Mouse (Mus musculus) neural tube, embryonic 12.5 days (tissue): Measurements from ENCODE around the gene Celf2. TPM values are rescaled to one million over a fixed set of nuclear protein-coding genes. Genes with fewer than 3 reads are reported as not detected.
A peak's percentile ranks its signal among the peaks of the same experiment; 100 is the strongest.

Experiments used
- ATAC-seq: fragments of 200-750 bp; cut with Nextera tagmentation; 2 replicates; pipeline ENCODE4 v1.8.0; 2017; ENCODE audit warnings: low read depth, mild to moderate bottlenecking, moderate TSS enrichment, moderate library complexity; ENCODE audit not compliant: low FRiP score
- H3K27ac ChIP-seq: fragments of 300-500 bp; sonication (generic); 2 replicates; pipeline ENCODE4 v1.5.1; 2016
- H3K27me3 ChIP-seq: fragments of 300-500 bp; sonication (generic); replicated peaks from 2 replicates; pipeline ENCODE4 v1.6.1; 2016; ENCODE audit warnings: mild to moderate bottlenecking
- H3K36me3 ChIP-seq: fragments of 300-500 bp; sonication (generic); 2 replicates; pipeline ENCODE4 v1.6.1; 2016; ENCODE audit warnings: mild to moderate bottlenecking
- H3K4me1 ChIP-seq: fragments of 300-500 bp; sonication (generic); 2 replicates; pipeline ENCODE4 v1.6.1; 2016
- H3K4me2 ChIP-seq: fragments of 300-500 bp; sonication (generic); replicated peaks from 2 replicates; pipeline ENCODE4 v1.6.1; 2016; ENCODE audit warnings: mild to moderate bottlenecking
- H3K4me3 ChIP-seq: fragments of 300-500 bp; sonication (generic); 2 replicates; pipeline ENCODE4 v1.5.1; 2016
- H3K9ac ChIP-seq: fragments of 300-500 bp; sonication (generic); 2 replicates; pipeline ENCODE4 v1.6.1; 2016; ENCODE audit warnings: mild to moderate bottlenecking
- H3K9me3 ChIP-seq: fragments of 300-500 bp; sonication (generic); 2 replicates; pipeline ENCODE4 v1.6.1; 2016; ENCODE audit warnings: mild to moderate bottlenecking
- WGBS: fragments of 180-500 bp; shearing (Covaris S2); methylation state at CpG from one replicate; pipeline ENCODE4 v1.1.7; 2016; 5-methylcytosine and 5-hydroxymethylcytosine counted together
- polyA plus RNA-seq: library from polyadenylated mRNA; unstranded; fragments of >200 nt; fragmentation: Nextera tagmentation; extraction: Ambion mirVana; gene quantifications from 2 replicates; pipeline ENCODE4 v1.2.1, GENCODE M21; 2016

Gene Celf2
- polyA plus RNA-seq, 1 experiment from 2014 or later: 98.4 TPM

- H3K27me3 ChIP-seq: no peaks in the 10 kb centered on the region
- no peak overlapping the region for H3K9ac ChIP-seq
- no peak overlapping the region for H3K27ac ChIP-seq
- no peak for ATAC-seq
- H3K4me1 ChIP-seq: no peaks in the 10 kb centered on the region
- H3K4me3 ChIP-seq: no peak overlapping the region
- H3K9me3 ChIP-seq: no peaks in the 10 kb centered on the region
- WGBS: 84% methylated on average over 1 of the region's 1 CpGs
- H3K36me3 ChIP-seq: no peaks in the 10 kb centered on the region
- no peak overlapping the region for H3K4me2 ChIP-seq
Measured at GRCm38 (mm10) chr2:7144871-7145270, 364.5 kb downstream of the Celf2 start.

- H3K36me3 ChIP-seq: no peaks in the 10 kb centered on the region
- no peak for ATAC-seq
- no peak overlapping the region for H3K4me2 ChIP-seq
- no peak overlapping the region for H3K9ac ChIP-seq
- no peaks in the 10 kb centered on the region for H3K4me1 ChIP-seq
- no peak overlapping the region for H3K27ac ChIP-seq
- H3K9me3 ChIP-seq: no peaks in the 10 kb centered on the region
- 84% methylated on average over 2 of the region's 2 CpGs for WGBS
- H3K27me3 ChIP-seq: no peaks in the 10 kb centered on the region
- no peak overlapping the region for H3K4me3 ChIP-seq
Measured at GRCm38 (mm10) chr2:7123366-7123765, 386.0 kb downstream of the Celf2 start.

GRCm38 (mm10) chr2:7115801-7116200, 393.6 kb downstream of the Celf2 start:
- peak; percentile 78 for ATAC-seq
- WGBS: 15% methylated on average over 2 of the region's 2 CpGs

GRCm38 (mm10) chr2:7115161-7115560, 394.2 kb downstream of the Celf2 start:
- 0 out of 2 replicates have a peak, but pooled peaks have one; percentile 35 for ATAC-seq
- Histone ChIP-seq H3K4me2 (no peak overlapping the region), H3K4me1 (peaks cover 22% of the 10 kb centered on the region), H3K9me3 (no peaks in the 10 kb centered on the region), H3K4me3 (no peak overlapping the region), H3K36me3 (no peaks in the 10 kb centered on the region), H3K27ac (no peak overlapping the region), H3K9ac (no peak overlapping the region), H3K27me3 (no peaks in the 10 kb centered on the region)
- 54% methylated on average over 3 of the region's 3 CpGs for WGBS

More at GRCm38 (mm10) chr2:7115801-7116200, 393.6 kb downstream of the Celf2 start:
- Histone ChIP-seq H3K9me3 (no peaks in the 10 kb centered on the region), H3K4me1 (peaks cover 22% of the 10 kb centered on the region), H3K27me3 (no peaks in the 10 kb centered on the region), H3K36me3 (no peaks in the 10 kb centered on the region), H3K27ac (no peak overlapping the region), H3K4me3 (no peak overlapping the region), H3K9ac (no peak overlapping the region), H3K4me2 (no peak overlapping the region)

- 74% methylated on average over 4 of the region's 4 CpGs for WGBS
- ATAC-seq: no peak
- Histone ChIP-seq H3K4me1 (peaks cover 22% of the 10 kb centered on the region), H3K9ac (no peak overlapping the region), H3K27ac (no peak overlapping the region), H3K36me3 (no peaks in the 10 kb centered on the region), H3K27me3 (no peaks in the 10 kb centered on the region), H3K4me3 (no peak overlapping the region), H3K9me3 (no peaks in the 10 kb centered on the region), H3K4me2 (no peak overlapping the region)
Measured at GRCm38 (mm10) chr2:7113738-7114137, 395.6 kb downstream of the Celf2 start.

- Histone ChIP-seq H3K27me3 (no peaks in the 10 kb centered on the region), H3K4me3 (no peak overlapping the region), H3K36me3 (no peaks in the 10 kb centered on the region), H3K9me3 (no peaks in the 10 kb centered on the region), H3K4me2 (no peak overlapping the region), H3K9ac (no peak overlapping the region), H3K4me1 (peaks cover 22% of the 10 kb centered on the region), H3K27ac (no peak overlapping the region)
- 66% methylated on average over 4 of the region's 4 CpGs for WGBS
- no peak for ATAC-seq
Measured at GRCm38 (mm10) chr2:7112156-7112813, 397.1 kb downstream of the Celf2 start.

GRCm38 (mm10) chr2:7093414-7093813, 415.9 kb downstream of the Celf2 start:
- Histone ChIP-seq H3K4me1 (peaks cover 5% of the 10 kb centered on the region; the same call in 1 of the 2 replicates), H3K9ac (no peak overlapping the region), H3K9me3 (no peaks in the 10 kb centered on the region), H3K36me3 (no peaks in the 10 kb centered on the region), H3K27me3 (no peaks in the 10 kb centered on the region), H3K4me3 (no peak overlapping the region), H3K4me2 (no peak overlapping the region), H3K27ac (no peak overlapping the region)
- no peak for ATAC-seq
- 65% methylated on average over 3 of the region's 3 CpGs for WGBS

GRCm38 (mm10) chr2:7092641-7093040, 416.7 kb downstream of the Celf2 start:
- no peaks in the 10 kb centered on the region for H3K27me3 ChIP-seq
- no peaks in the 10 kb centered on the region for H3K36me3 ChIP-seq
- H3K27ac ChIP-seq: no peak overlapping the region
- H3K4me3 ChIP-seq: no peak overlapping the region
- H3K4me1 ChIP-seq: peaks cover 5% of the 10 kb centered on the region; the same call in 1 of the 2 replicates
- no peak overlapping the region for H3K4me2 ChIP-seq
- ATAC-seq: no peak
- no peak overlapping the region for H3K9ac ChIP-seq
- WGBS: 93% methylated on average over 5 of the region's 5 CpGs
- H3K9me3 ChIP-seq: no peaks in the 10 kb centered on the region

GRCm38 (mm10) chr2:7090496-7090895, 418.9 kb downstream of the Celf2 start:
- no peak overlapping the region for H3K4me3 ChIP-seq
- no peak overlapping the region for H3K27ac ChIP-seq
- peaks cover 5% of the 10 kb centered on the region; the same call in 1 of the 2 replicates for H3K4me1 ChIP-seq
- H3K4me2 ChIP-seq: no peak overlapping the region
- WGBS: 83% methylated on average over 1 of the region's 1 CpGs
- H3K36me3 ChIP-seq: no peaks in the 10 kb centered on the region
- no peak for ATAC-seq
- H3K27me3 ChIP-seq: no peaks in the 10 kb centered on the region
- no peaks in the 10 kb centered on the region for H3K9me3 ChIP-seq
- no peak overlapping the region for H3K9ac ChIP-seq

GRCm38 (mm10) chr2:7089069-7089834, 420.1 kb downstream of the Celf2 start:
- no peak overlapping the region for H3K4me3 ChIP-seq
- H3K36me3 ChIP-seq: no peaks in the 10 kb centered on the region
- H3K9me3 ChIP-seq: no peaks in the 10 kb centered on the region
- peaks cover 5% of the 10 kb centered on the region; the same call in 1 of the 2 replicates for H3K4me1 ChIP-seq
- no peak overlapping the region for H3K9ac ChIP-seq
- peak overlapping the region; percentile 16; the same call in 1 of the 2 replicates for H3K4me2 ChIP-seq
- 0 out of 2 replicates have a peak overlapping the region, but pooled peaks have one; percentile 37 for H3K27ac ChIP-seq
- 11% methylated on average over 7 of the region's 7 CpGs for WGBS
- peak; percentile 82 for ATAC-seq
- H3K27me3 ChIP-seq: no peaks in the 10 kb centered on the region

GRCm38 (mm10) chr2:7088536-7088935, 420.8 kb downstream of the Celf2 start:
- 23% methylated on average over 4 of the region's 4 CpGs for WGBS
- Histone ChIP-seq H3K9me3 (no peaks in the 10 kb centered on the region), H3K4me2 (no peak overlapping the region), H3K27me3 (no peaks in the 10 kb centered on the region), H3K36me3 (no peaks in the 10 kb centered on the region), H3K4me1 (peaks cover 5% of the 10 kb centered on the region; the same call in 1 of the 2 replicates), H3K9ac (no peak overlapping the region), H3K27ac (no peak overlapping the region), H3K4me3 (no peak overlapping the region)
- ATAC-seq: peak; percentile 35; the same call in 1 of the 2 replicates

- H3K4me3 ChIP-seq: no peak overlapping the region
- no peak overlapping the region for H3K9ac ChIP-seq
- no peaks in the 10 kb centered on the region for H3K27me3 ChIP-seq
- no peak overlapping the region for H3K27ac ChIP-seq
- no peaks in the 10 kb centered on the region for H3K9me3 ChIP-seq
- ATAC-seq: no peak
- H3K4me1 ChIP-seq: peaks cover 5% of the 10 kb centered on the region; the same call in 1 of the 2 replicates
- no peaks in the 10 kb centered on the region for H3K36me3 ChIP-seq
- WGBS: 85% methylated on average over 14 of the region's 14 CpGs
- no peak overlapping the region for H3K4me2 ChIP-seq
Measured at GRCm38 (mm10) chr2:7087480-7087879, 421.9 kb downstream of the Celf2 start.
